Mouse (Mus musculus) cerebellum, postnatal 36 days (tissue): ENCODE measurements around the gene Crispld2.

Experiments used
- DNase-seq, 2 experiments: peaks; one replicate each; pipeline ENCODE4 v3.0.0; 2021 to 2022; ENCODE audit warnings: mixed read lengths in 2 of 2

Crispld2 gene

DNA sequence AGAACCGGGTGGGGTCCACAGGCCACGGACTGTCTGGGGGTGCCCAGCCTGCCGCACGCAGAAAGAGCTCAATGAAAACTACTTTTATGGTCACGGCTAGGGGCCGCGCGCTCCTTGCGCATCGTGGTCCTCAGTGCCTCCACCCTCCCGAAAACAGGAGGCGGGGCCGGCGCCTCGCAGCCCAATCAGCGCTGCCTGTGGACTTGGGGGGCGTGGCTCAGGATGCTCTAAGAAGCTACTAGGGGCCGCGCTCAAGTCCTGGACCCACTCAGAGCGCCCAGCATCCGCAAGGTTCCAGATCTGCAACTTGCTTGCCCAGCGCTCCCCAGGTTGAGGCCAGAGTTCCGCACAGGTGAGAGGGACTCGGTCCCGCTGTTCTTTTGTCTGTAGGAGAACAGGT is at the start of gene Crispld2:
Gene Crispld2, plus strand, starts transcription at position 190 of the 400 bp plus-strand sequence.
- DNase-seq, result peak; percentile 32 to 37

DNA sequence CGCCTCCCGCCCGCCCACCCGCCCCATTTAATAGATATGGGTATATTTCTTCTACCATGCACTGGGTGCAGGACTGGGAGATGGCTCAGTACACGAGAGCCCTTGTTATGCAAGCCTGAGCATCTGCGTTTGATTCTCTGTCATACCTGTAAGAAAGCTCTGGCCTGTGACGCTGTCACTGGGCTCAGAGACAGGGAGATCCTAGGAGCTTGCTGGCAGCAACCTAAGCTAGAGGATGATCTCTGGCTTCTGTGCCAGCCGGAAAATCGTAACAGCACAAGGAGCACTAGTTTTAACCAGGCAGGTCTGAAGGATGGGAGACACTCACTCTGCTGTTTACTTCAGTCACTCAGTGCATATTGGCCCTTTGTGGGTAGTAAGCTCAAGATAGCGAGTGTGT is 48.6 kb upstream of the Crispld2 start:
- peak; percentile 31 to 44 for DNase-seq

DNA sequence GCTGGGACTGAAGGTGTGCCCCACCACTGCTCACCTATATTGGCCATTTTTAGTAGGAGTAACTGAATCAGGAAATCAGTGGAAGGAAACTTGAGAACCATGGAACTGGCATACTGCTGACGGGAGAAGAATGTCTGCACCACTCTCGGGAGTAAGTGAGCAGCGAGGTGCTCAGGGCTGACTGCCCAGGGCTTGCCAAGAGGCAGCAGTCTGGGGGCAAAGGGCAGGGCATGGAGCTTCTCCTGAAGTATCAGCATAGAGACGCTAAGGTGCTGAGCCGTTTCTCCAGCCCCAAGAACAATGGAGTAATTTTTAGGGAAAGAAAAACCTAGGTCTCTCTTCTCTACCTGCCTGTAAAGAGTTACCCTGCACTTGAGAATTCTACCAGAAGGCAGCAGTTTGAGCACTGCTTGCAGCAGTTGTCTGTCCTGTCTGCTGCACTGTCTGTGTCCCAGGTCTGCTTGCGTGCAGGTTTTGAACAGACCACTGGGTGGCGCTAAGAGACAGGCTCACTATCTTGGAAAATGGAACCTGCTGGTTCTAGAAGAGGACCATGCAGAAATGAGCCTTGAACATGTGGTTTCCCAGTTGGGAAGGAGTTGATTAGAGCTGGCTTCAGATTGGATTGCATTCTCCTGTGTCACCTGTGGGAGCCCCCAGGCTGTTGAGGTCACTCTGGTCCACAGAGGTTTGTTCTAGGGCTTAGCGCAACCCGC is 48.0 kb upstream of the Crispld2 start:
- peak; percentile 82 to 90 for DNase-seq

DNA sequence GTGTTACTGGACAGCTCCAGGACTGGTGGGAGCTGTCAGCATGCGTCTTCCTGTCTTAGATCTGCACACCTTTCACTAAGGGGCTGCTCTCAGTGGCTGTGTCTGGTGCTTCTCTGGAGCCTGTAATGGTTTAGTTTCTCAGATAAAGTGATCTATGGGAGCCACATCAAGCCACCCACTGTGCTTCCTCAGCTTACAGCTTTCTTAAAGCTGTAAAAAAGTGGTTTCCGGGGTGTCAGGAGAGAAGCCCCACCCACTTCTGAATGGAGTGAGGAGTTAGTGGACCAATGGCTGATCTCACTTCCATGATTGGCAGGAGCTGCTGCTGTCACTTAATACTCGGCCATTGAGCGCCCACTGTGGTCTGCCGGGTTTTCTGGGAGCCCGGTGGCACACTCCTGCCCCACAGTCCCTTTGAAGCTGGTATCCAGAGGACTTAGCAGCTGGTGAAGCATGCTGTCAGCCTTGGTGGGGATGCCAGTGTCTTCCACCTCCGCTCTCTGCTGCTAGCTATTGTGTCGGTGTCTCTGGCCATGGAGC is 45.8 kb upstream of the Crispld2 start:
- DNase-seq, result no peak

DNA sequence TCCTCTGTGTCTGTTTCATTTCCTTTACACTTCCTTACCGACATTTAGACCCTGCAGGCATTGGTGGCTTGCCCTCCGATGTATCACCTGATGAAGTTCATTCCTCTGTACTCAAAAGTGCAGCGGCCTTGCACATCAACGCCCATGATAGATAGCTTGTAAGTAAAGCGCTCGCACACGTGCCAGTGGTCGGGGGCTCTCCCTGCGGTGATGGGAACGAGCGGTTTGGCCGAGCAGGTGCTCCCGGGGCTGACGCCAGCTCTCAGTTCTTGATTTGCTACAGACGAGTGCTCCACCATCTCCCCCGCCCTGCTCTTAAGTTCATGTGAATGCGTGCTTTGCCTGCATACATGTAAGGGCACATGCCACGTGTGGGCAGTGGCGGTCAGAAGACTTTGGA is 44.6 kb upstream of the Crispld2 start:
- DNase-seq, result no peak

DNA sequence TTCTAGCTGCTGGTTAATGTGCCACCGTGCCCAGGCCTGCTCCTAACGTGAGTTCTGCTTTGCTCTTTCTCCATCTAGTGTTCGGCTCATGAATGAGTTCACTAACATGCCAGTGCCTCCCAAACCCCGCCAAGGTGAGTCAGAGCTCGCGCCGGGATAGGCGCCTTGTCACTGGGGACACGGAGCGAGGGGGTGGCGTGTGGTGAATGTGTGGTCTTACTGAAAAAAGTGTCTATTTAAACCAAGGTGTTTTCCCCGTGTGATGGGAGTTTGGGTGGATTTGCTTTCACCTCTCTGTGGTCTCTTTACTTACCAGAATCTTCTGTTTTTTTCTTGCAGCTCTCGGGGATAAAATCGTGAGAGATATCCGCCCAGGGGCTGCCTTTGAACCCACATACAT is 43.9 kb upstream of the Crispld2 start:
- DNase-seq, result no peak

DNA sequence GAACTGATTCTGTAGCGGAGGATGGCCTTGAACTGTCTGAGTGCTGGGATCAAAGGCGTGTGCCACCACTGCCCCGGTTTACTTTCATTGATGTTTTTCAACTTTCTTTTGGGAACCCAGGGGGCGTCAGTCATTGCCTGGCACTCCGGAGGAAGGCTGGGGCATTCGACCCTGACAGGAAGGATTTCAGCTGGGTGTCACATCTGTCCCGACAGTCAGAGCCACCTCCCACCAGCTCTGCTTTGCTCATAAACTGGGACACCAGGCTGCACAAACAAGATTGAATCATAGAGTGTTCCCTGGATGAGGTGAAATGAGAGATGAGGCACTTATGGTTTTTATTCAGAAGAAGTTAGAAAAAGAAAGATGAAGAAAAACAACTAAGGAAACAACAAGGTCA is 40.0 kb upstream of the Crispld2 start:
- no peak for DNase-seq

DNA sequence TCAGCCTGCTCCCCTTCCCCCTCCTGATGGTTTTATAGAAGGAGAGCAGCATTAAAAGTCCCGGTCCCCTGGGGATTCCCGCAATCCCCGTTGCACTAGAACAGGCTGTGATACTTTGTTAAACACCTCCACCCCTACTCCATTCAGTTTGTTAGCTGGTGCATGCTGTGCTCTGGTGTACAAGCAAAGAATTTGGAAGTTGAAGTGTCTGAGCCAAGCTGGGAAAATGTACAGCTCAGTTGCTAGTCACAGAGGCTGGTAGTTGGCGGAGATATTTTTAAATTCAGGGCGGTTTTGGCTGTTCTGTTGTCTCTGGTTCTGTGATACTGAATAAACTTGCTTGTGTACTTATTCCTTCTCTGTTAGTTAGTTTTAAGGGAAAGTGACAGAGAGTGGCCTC is 39.5 kb upstream of the Crispld2 start:
- no peak for DNase-seq

DNA sequence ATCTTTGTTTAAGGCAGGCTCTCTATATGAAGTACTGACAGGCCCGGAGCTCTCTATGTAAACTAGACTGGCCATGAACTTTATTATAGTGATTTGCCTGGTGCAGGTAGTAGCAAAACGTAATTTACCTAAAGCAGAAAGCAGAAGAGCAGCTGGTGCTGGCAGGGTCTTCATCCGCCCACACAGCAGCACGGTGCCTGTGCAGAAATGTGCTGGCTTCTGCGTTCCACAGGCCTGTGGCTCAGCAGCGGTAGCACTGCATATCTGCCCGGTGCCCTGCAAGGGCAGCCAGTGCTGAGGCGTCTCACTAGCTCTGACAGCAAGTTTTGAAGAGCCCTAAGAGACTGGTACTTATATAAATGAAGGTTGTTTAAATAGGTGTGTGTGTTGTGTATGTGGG is 36.9 kb upstream of the Crispld2 start:
- DNase-seq, result no peak

DNA sequence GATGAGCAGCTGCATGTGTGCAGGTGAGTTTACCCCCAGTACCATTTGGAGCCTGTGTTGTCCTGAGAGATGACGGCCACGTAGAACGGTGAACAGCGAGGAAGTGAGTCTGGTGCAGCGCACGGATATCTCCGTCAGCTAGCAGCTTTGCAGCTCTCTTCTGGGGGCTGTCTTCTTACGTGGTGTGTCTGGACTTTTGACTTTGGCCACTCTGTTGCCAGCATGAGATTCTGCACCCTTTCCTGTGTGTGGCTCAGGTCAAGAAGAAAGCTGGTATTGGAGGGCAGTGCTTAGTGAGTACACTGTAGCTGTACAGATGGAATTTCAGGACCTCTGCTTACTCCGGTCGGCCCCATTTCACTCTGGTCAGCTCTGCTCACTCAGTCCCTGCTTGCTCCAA is 34.2 kb upstream of the Crispld2 start:
- no peak for DNase-seq

DNA sequence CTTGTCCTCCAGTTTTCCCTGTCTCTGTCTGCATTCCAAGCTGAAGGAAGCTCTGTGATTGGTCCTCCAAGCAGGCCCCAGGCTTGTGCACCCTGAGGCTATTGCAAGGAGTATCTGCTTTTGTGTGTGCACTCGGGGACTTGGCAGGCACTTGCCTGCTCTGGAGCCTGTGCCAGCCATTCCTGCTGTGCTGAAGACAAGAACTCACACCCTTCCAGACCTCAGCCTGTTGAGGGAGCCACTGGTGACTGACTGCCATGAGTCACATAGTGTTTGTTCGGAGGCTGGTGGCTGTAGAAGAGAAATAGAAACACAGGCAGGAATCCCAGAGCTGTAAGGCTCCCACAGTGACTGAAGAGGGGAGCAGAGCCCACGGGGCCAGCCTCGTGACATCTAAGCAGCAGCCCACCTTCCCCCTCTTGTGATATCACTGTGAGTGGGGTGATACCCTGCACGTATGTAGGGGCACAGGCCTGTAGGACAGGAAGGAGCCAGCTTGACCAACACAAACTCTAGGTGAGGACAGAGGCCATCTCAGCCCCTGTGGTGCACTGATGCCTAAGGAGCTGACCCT is 31.6 kb upstream of the Crispld2 start:
- DNase-seq, result peak; percentile 73 to 76

DNA sequence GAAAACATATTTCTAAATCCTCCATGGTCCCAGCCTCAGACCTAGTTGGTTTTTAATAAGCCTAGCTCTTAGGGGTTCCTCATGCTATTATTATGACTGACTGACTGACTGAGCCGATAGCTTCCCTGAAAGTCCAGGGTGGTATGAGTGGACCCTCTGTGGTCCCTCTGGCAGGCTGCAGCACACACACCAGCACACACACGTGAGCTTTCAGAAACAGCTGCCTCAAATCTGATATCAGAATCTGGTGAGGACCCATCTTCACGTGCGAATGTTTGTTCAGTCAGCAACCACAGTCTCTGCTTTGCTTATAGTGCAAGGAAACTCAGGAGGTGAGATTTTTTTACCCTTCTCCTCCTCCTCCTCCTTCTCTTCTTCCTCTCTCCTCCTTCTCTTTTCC is 27.4 kb upstream of the Crispld2 start:
- DNase-seq, result no peak

DNA sequence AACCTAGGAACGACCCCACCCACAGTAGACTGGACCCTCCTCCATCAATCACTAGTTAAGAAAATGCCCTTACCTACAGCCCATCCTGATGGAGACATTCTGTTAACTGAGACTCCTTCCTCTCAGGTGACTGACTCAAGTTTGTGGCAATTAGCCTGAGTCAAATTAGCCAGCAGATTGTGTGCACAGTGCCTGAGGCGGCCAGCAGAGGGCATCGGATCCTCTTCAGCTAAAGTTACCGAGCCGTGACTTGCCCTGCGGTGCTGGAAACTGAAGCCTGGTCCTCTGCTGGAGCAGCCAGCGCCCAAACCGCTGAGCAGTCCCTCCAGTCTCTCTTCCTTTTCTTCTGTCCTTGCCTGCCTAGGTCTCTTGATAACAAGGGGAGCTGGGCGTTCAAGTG is 24.8 kb upstream of the Crispld2 start:
- DNase-seq, result no peak

DNA sequence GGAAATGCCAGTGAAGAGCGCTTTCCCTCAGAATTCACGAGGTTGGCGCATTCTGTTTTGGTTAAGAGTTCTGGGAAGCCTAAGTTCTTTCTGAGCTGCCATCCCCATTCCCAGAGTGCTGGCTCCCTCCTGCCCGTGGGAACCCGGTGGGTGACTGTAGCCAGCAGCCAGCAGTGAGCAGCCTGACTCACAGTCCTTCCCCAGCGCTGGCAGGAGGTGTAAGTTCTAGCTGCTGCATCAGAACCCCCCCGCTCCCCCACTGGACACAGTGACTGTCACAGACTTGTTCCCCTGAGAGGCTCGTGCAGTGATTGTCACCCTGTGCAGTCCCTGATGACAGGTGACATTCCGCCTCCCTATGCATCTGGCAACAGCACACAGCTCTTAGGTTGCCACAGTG is 22.1 kb upstream of the Crispld2 start:
- DNase-seq, result no peak

DNA sequence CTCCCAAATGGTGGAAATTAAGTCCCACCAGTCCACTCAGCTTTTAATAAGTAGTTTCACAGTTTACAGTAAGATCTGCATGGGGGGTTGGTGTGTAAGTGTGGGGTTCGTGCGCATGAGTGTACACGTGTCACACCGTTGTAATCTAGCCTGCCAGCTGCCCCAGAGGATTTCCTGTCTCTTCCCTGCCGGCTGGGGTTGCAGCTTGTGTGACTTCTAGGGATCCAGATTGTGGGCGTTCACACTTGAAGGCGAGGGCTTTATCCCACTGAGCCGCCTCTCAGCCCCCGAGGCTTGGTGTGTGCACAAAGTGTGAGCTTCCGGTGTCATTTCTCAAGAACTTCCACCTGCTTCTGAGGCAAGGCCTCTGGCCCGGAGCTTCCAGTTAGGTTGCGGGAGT is 19.7 kb upstream of the Crispld2 start:
- DNase-seq, result no peak

DNA sequence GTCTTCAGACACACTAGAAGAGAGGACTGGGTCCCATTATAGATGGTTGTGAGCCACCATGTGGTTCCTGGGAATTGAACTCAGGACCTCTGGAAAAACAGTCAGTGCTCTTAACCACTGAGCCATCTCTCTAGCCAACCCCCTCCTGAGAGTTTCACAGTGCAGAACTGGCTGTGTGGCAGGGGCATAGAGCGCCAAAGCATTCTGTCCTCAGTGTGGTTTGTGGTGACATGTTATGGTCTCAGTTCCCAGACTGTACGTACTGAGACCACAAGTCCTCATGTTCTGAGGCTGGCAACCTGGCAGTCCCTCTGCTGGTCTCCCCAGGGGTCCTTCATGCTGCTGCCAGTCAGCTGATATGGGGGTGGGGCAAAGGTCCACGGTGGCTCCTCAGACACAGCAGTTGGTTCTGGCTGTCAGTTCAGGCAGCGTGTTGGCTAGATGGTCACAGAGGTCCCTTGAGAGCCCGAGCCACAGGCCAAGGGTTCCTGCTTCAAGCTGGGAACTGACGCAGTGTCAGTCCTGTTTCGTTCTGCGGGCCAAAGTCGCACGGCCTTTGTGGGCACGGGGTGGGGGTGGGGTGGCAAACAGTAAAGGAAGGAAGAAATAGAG is 13.4 kb upstream of the Crispld2 start:
- DNase-seq, result peak in 1 of 2 experiments; percentile 29

DNA sequence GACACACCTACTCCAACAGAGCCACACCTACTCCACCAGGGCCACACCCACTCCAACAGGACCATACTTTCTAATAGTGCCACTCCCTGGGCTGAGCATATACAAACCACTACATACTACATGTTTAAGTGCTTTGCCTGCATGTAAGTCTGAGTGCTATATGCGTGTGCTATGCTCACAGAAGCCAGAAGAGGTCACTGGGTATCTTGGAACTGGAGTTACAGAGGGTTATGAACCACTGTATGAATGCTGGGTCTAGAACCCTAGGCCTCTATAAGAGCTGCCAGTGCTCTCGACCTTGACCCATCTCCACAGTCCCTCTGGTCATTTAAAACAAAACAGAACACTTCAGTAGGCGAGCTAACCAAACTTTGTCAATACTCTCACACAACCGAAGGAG is 11.0 kb upstream of the Crispld2 start:
- DNase-seq, result no peak

DNA sequence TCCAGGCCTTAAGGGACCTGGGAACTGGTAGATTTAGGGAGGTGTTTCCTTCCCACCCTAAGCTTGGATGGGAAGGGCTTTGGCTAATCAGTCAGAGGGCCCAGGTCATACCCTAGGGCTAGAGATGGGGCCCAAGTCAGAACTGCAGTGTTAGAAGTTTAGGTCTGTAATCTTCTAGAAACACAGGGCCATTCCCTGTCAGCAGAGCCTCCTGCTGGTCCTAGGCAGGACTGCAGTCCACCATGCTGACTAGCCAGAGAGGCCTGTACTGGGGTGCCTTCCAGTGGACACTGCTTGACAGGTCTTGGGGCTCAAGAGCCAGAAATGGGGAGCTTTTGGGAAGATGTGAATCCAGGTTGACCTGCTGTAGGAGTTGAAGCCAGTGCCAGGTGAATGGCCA is 8.2 kb upstream of the Crispld2 start:
- DNase-seq, result no peak

DNA sequence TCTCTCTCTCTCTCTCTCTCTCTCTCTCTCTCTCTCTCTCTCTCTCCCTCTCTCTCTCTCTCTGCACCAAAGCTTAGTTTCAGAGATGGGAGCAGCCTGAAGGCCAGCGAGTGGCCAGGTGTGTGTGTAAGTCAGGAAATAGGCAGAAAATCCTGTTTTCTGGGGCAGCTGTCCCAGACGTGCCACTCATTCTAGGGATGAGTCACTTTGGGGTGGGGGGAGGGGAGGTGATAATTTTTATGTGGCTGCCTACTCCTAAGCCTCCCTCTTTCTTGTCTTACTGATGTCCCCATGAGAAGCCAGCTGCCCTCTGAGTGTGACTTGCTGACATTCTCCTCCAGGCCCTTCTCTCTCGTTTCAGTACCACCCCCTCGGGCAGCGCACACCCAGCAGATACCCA is 6.1 kb upstream of the Crispld2 start:
- no peak for DNase-seq

DNA sequence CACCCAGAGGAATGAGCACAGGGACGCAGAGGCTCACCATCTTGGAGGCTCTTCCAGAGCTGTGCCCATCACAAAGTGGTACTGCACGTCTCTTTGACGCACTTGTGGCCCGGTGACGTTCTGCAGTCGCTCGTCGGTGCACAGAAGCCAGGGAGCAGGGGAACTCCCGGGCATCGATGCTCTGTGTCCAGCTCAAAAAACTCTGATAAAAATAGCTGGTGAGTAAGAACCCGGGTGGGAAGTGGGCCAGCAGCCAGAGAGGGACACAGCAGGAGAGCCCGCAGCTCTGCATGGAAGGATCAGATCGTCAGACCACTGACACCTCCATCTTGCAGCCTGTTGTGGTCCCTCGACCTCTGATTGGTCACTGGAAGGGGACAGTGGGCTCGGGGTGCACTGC is 4.2 kb upstream of the Crispld2 start:
- peak; percentile 50 to 52 for DNase-seq

DNA sequence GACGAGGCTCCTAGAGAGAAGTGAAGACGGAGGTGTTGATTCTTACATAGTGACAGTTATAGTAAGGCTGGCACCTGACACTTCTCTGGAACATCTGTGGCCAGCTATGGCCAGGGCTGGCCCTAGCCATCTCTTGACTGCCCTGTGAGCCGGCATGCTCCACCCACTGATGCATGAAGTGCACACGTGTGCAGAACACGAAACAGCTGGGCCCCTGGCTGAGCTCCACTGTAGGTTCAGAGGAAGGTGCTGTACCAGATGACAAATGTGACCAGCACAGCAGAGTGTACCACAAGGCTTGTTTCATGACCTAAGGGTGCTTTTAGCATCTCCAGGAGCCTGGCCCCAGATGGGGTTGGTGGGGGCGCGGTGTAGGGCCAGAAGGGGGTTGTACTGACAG is 1.9 kb downstream of the Crispld2 start:
- no peak for DNase-seq

DNA sequence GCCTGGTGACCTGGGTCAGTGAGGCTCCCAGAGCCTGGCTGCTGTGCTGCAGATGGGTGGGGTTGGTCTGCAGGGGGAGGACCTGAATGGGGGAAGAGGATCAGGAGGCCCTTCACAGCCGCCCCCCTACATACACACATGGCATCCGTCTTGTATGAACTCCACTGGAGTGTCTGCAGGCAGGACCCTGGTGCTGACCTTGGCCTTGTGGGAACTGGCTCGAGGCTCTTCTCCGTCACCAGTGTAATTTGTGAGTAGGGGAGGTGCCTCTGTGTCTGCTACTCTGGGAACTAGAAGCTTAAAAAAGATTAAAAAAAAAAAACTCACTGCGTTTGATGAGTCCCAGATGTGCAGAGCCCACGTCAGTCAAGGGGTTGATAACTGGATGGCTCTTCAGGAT is 2.3 kb downstream of the Crispld2 start:
- no peak for DNase-seq

DNA sequence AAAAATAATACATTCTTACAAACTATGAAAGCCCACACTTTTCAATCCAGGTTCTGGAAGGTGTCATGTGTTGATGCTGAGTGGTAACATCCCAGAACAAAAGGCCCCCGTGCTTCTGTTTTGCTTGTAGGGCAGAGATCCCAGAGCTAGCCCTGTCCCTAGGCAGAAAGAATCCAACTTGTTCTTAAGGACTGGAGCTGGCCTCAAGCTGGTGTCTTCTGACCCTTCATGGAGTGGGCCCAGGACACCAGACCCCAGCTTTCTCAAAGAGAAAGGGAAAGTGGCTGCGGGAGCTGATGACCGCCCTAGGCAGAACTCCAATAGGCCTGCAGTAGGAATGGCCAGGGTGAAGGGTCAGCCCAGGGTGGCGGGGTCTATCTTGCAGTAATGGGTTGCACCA is 5.0 kb downstream of the Crispld2 start:
- no peak for DNase-seq

DNA sequence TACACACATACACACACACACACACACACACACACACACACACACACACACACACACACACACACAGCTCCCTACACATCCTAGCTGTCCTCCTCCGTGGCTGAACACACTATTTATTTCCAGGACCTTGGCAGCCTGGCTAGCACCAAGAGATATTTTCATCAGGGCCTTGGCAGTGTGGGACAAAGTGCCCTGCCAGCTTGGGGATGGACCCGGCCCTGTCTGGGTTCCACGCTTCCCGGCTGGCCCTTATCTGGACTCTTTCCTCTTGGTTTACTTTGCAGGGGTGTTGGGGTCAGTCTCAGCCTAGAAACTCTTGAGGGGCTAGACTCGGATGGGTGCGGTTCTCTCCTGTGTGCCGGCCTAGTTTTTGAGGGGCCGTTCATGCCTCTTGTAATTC is 8.2 kb downstream of the Crispld2 start:
- DNase-seq, result no peak
